Mouse (Mus musculus) brown adipose tissue, adult 24 weeks (tissue): ENCODE results near the gene Nudt9. TPM values are rescaled to one million over a fixed set of nuclear protein-coding genes. Genes with fewer than 3 reads are reported as not detected.
"Not testable (repeated sequence)": the region's sequence is repeated elsewhere in the genome, so short reads cannot be mapped to it uniquely, and the experiment has no call there.

Experiments
- H3K27ac ChIP-seq: fragments of 200-500 bp; replicated peaks from 2 replicates; pipeline ENCODE4 v1.5.1; 2012; ENCODE audit warnings: low read depth, mild to moderate bottlenecking, low read length
- H3K4me1 ChIP-seq: fragments of 200-500 bp; 2 replicates; pipeline ENCODE4 v1.6.1; 2012; ENCODE audit warnings: low read length, mixed read lengths; ENCODE audit not compliant: control insufficient read depth, insufficient read depth, insufficient read length
- H3K4me3 ChIP-seq: fragments of 200-500 bp; 2 replicates; pipeline ENCODE4 v1.5.1; 2012; ENCODE audit warnings: low read depth, mild to moderate bottlenecking, low read length, moderate library complexity; ENCODE audit not compliant: insufficient read depth
- polyA plus RNA-seq: library from polyadenylated mRNA; stranded (reverse); fragments of >200 nt; gene quantifications from 2 replicates; pipeline ENCODE4 v1.2.4, GENCODE M21; 2012; ENCODE audit not compliant: missing spikeins, insufficient read depth, insufficient read length

The Nudt9 gene
- polyA plus RNA-seq, 1 experiment: 62.7 TPM

DNA sequence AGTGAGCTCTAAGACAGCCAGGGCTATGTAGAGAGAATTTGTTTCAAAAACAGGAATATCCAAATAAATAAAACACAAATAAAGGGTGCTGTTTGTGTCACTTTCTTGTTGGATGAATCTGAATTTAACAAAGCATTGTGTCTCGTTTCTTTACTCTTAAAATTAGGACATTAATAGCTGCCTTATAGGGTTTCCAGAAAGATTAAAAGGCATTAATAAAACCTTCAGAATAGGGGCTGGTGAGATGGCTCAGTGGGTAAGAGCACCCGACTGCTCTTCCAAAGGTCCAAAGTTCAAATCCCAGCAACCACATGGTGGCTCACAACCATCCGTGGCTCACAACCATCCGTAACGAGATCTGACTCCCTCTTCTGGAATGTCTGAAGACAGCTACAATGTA lies 21.9 kb upstream of the Nudt9 start:
- Histone ChIP-seq H3K4me1 (peaks cover 17% of the 10 kb centered on the region), H3K27ac (peak overlapping the region; percentile 67; the same call in 1 of the 2 replicates)
- not testable (repeated sequence) for H3K4me3 ChIP-seq

GRCm38 (mm10) chr5:104024762-104025161 lies 21.3 kb upstream of the Nudt9 start:
- peak overlapping the region; percentile 14; the same call in 1 of the 2 replicates for H3K4me3 ChIP-seq
- peaks cover 15% of the 10 kb centered on the region for H3K4me1 ChIP-seq
- H3K27ac ChIP-seq: peak overlapping the region; percentile 69

- Histone ChIP-seq H3K27ac (peak overlapping the region; percentile 69), H3K4me3 (peak overlapping the region; percentile 17; the same call in 1 of the 2 replicates), H3K4me1 (peaks cover 12% of the 10 kb centered on the region)
Measured at GRCm38 (mm10) chr5:104025245-104025854, 20.8 kb upstream of the Nudt9 start.

GRCm38 (mm10) chr5:104032434-104033097 lies 13.5 kb upstream of the Nudt9 start:
- no peaks in the 10 kb centered on the region; the same call in 1 of the 2 replicates for H3K4me1 ChIP-seq
- H3K4me3 ChIP-seq: no peak overlapping the region
- no peak overlapping the region for H3K27ac ChIP-seq

GRCm38 (mm10) chr5:104035066-104035465 lies 11.0 kb upstream of the Nudt9 start:
- Histone ChIP-seq H3K27ac (no peak overlapping the region), H3K4me3 (no peak overlapping the region), H3K4me1 (no peaks in the 10 kb centered on the region; the same call in 1 of the 2 replicates)

GRCm38 (mm10) chr5:104035824-104036223 lies 10.3 kb upstream of the Nudt9 start:
- no peak overlapping the region for H3K4me3 ChIP-seq
- no peaks in the 10 kb centered on the region; the same call in 1 of the 2 replicates for H3K4me1 ChIP-seq
- H3K27ac ChIP-seq: no peak overlapping the region; the same call in 1 of the 2 replicates

GRCm38 (mm10) chr5:104036686-104037085 lies 9.4 kb upstream of the Nudt9 start:
- H3K4me3 ChIP-seq: no peak overlapping the region
- H3K27ac ChIP-seq: no peak overlapping the region
- H3K4me1 ChIP-seq: no peaks in the 10 kb centered on the region; the same call in 1 of the 2 replicates

GRCm38 (mm10) chr5:104039154-104039932 lies 6.8 kb upstream of the Nudt9 start:
- H3K27ac ChIP-seq: no peak overlapping the region
- no peaks in the 10 kb centered on the region; the same call in 1 of the 2 replicates for H3K4me1 ChIP-seq
- no peak overlapping the region for H3K4me3 ChIP-seq

GRCm38 (mm10) chr5:104042906-104043305 lies 3.2 kb upstream of the Nudt9 start:
- Histone ChIP-seq H3K4me1 (peaks cover 7% of the 10 kb centered on the region; the same call in 1 of the 2 replicates), H3K27ac (no peak overlapping the region), H3K4me3 (no peak overlapping the region)

DNA sequence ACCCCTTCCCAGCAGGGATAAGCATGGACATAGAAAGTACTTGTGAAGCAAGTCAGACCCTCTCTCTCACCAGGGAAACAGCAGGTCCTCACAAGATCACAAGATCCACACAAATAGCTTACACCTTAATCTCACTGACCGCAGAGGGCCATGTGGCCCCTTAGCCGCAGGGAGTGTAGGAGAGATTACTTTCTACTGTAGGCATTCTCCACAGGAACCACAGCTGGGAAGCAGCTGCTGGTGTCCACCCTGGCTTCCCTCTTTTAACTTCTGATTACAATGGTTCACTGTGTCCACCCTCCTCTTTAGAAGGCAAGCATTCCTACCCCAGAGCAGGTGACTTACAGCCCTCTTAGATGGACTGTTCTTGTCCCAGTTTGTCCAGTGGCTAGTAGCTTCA lies 2.4 kb upstream of the Nudt9 start:
- no peak overlapping the region for H3K27ac ChIP-seq
- peaks cover 7% of the 10 kb centered on the region; the same call in 1 of the 2 replicates for H3K4me1 ChIP-seq
- no peak overlapping the region for H3K4me3 ChIP-seq

DNA sequence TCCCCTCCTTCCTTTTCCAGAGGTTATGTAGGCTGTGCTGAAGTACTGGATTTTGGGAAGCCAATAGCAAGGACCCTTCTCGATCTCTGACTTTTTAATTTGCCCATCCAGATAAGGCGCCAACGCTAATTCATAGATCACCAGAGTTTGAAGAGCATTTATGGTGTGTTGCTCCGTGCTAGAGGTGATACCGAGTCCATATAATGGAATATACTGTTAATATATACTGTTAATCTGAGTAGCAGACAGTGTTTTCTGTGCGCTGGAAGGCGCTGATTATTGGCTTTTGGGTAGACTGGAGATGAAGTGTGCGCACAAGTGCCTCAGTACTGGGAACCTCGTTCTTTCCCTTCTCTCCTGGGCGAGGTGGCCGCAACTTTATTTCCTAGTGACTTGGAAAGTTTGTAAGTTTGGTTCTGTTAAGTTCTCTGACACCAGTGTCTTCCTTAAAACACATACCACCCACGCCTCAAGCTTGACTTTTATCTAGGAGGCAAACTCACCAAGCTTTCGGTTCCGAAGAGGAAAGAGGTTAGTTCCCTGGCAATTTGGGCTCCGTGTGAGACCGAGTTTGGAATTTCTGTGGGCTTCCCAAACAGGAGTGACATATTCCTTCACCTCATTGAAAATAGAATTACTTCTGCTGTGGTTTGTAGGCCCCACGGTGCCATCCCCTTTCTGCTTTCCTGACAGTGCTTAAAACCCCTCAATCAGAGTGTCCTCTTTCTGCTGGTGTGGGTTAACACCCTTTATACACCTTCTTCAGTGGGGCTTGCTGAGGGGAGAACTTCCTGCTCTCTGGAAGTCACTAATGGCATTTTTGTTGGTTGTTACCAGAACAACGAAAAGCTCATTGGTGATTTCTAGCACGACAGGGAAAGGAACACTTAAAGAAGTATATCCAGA lies 1.3 kb downstream of the Nudt9 start:
- Histone ChIP-seq H3K4me1 (peaks cover 7% of the 10 kb centered on the region; the same call in 1 of the 2 replicates), H3K27ac (peak overlapping the region; percentile 86), H3K4me3 (peak overlapping the region; percentile 78)

GRCm38 (mm10) chr5:104048139-104048538 lies 2.0 kb downstream of the Nudt9 start:
- H3K27ac ChIP-seq: peak overlapping the region; percentile 86; the same call in 1 of the 2 replicates
- H3K4me1 ChIP-seq: peaks cover 7% of the 10 kb centered on the region; the same call in 1 of the 2 replicates
- H3K4me3 ChIP-seq: peak overlapping the region; percentile 78; the same call in 1 of the 2 replicates

DNA sequence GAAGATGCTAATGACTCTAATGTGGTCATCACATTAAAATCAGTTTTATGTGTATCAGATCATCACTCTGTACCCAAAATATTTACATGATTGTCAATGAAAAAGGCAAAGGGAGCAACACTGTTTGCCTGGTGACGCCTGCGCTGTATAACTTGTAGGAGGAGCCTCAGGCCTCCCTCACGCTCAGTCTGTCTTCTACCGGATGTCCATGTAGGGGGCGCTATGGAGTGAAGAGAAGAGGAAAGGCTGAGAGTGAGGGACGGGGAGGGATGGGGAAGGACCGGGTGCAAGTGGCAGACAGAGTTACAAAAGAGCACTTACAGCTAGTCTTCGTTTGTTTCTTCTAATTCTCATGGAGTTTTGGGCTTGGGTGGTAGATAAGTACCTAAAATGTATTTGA lies 6.8 kb downstream of the Nudt9 start:
- Histone ChIP-seq H3K4me3 (no peak overlapping the region), H3K27ac (no peak overlapping the region), H3K4me1 (no peaks in the 10 kb centered on the region)

DNA sequence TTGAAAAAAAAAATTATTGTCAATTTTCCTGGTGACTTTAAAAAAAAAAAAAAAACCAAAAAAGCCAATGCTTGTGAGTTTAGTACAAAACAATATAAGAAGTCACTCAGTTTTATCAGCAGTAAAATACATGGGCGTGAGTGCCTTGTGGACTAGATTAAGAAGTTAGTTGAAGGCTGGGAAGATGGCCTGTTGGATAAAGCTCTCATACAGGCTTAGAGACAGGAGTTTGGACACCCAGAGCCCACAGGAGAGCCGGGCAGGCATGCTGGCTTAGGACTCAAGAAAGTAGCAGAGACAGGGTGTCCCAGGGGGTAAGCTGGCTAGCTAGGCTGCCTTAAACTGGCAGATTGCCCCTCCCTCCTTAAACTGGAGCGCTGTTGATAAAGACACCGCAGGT lies 8.8 kb downstream of the Nudt9 start:
- no peak overlapping the region for H3K4me3 ChIP-seq
- H3K27ac ChIP-seq: no peak overlapping the region

More for the DNA sequence above, 8.8 kb downstream of the Nudt9 start:
- H3K4me1 ChIP-seq: no peaks in the 10 kb centered on the region
